Mouse (Mus musculus) embryonic facial prominence, embryonic 12.5 days (tissue): ENCODE data around the gene Pkdcc. TPM values are rescaled to one million over a fixed set of nuclear protein-coding genes. Genes with fewer than 3 reads are reported as not detected.

Experiments used
- ATAC-seq: fragments of 200-750 bp; cut with Nextera tagmentation; 2 replicates; pipeline ENCODE4 v1.8.0; 2017; ENCODE audit not compliant: insufficient number of reproducible peaks, insufficient read depth, low FRiP score, low TSS enrichment
- H3K27ac ChIP-seq: fragments of 300-500 bp; sonication (generic); 2 replicates; pipeline ENCODE4 v1.5.1; 2016; ENCODE audit warnings: mild to moderate bottlenecking
- H3K27me3 ChIP-seq: fragments of 300-500 bp; sonication (generic); 2 replicates; pipeline ENCODE4 v1.6.1; 2016; ENCODE audit warnings: mild to moderate bottlenecking, moderate library complexity
- H3K36me3 ChIP-seq: fragments of 300-500 bp; sonication (generic); 2 replicates; pipeline ENCODE4 v1.6.1; 2016; ENCODE audit warnings: mild to moderate bottlenecking
- H3K4me1 ChIP-seq: fragments of 300-500 bp; sonication (generic); 2 replicates; pipeline ENCODE4 v1.6.1; 2016
- H3K4me2 ChIP-seq: fragments of 300-500 bp; sonication (generic); replicated peaks from 2 replicates; pipeline ENCODE4 v1.6.1; 2016; ENCODE audit warnings: mild to moderate bottlenecking, moderate library complexity
- H3K4me3 ChIP-seq: fragments of 300-500 bp; sonication (generic); 2 replicates; pipeline ENCODE4 v1.5.1; 2016; ENCODE audit warnings: mild to moderate bottlenecking
- H3K9ac ChIP-seq: fragments of 300-500 bp; sonication (generic); 2 replicates; pipeline ENCODE4 v1.6.1; 2016; ENCODE audit warnings: mild to moderate bottlenecking, moderate library complexity
- H3K9me3 ChIP-seq: fragments of 300-500 bp; sonication (generic); 2 replicates; pipeline ENCODE4 v1.6.1; 2016; ENCODE audit warnings: mild to moderate bottlenecking, moderate library complexity
- WGBS: fragments of 180-500 bp; shearing (Covaris S2); methylation state at CpG from one replicate; pipeline ENCODE4 v1.1.7; 2016; 5-methylcytosine and 5-hydroxymethylcytosine counted together
- polyA plus RNA-seq: library from polyadenylated mRNA; unstranded; fragments of >200 nt; fragmentation: Nextera tagmentation; extraction: Ambion mirVana; gene quantifications from 2 replicates; pipeline ENCODE4 v1.2.1, GENCODE M21; 2016

Pkdcc gene
- 27.3 and 32.6 TPM in 2 replicates for polyA plus RNA-seq

DNA sequence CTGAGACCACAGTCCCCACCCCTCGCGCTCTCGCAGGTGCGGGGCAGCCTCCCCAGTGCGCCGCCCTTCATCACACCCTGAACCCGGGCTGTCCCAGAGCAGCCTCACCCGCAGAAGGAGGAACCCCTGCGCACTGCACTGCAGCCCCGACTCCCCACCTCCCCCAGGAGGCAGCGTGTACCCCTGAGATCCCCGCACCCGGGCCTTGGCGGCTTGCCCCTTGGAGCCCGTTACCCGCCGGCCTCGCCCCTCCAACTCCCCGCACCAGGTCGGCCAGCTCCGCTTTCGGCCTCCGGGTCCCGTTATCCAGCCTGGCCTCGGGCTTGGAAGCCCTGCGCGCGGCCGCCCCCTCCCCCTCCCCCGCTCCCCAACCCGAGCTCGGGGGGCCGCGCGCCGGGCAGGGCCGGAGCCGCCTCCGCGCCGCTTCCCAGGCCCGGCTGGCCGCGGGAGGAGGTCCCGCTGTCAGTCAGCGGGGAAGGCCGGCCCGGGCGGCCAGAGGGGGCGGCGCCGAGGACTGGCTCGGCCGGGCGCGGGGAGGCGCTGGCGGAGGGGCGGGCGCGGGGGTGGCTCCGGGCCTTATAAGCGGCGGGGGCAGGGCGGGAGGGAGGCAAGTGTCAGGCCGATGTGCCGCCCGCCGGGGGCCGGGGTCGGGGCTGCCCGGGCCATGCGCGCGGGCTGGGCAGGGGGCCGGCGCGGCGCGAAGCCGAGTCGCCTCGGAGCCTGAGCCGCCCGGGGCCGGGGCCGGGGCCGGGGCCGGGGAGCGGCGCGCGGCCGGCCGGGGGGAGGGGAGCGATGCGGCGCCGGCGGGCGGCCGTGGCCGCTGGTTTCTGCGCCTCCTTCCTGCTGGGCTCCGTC is at the start of gene Pkdcc:
TSS of gene Pkdcc (plus strand) at position 619 of the 855 bp plus-strand sequence.
- H3K4me3 ChIP-seq = peak within 1 kb of the TSS; percentile 80
- no peaks in the 10 kb centered on the region for H3K9me3 ChIP-seq
- WGBS = 1% methylated on average over 67 of the region's 105 CpGs
- ATAC-seq = peak; percentile 76
- H3K27me3 ChIP-seq = peaks cover 8% of the 10 kb centered on the region; the same call in 1 of the 2 replicates
- 0 out of 2 replicates have a peak, but pooled peaks cover 5% of the 10 kb centered on the region for H3K36me3 ChIP-seq
- H3K4me1 ChIP-seq = peaks cover 48% of the 10 kb centered on the region
- peak within 1 kb of the TSS; percentile 83 for H3K27ac ChIP-seq
- peak within 1 kb of the TSS; percentile 98 for H3K9ac ChIP-seq
- peak within 1 kb of the TSS; percentile 88 for H3K4me2 ChIP-seq

DNA sequence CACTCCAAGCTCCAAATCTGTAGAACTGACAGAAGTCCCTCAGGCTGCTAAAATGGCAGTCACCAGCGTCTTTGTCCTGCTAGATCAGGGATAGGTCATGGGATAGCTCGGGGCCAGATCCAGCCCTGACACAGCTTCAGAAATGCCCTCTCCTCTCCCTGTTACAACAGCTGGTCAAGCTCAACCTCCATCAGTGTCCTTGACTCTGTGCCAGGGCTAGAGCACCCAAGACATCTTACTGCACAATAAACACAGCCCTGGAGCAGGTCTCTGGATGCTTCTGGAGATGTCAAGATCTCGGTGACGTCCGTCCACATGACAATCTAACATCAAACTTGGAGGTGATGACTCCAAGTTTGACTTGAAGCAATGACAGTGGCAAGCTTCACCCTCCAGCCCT is 48.9 kb upstream of the Pkdcc start:
- H3K4me1 ChIP-seq = peaks cover 34% of the 10 kb centered on the region
- H3K27ac ChIP-seq = no peak overlapping the region
- H3K9ac ChIP-seq = no peak overlapping the region
- peaks cover 4% of the 10 kb centered on the region; the same call in 1 of the 2 replicates for H3K9me3 ChIP-seq
- no peaks in the 10 kb centered on the region for H3K36me3 ChIP-seq
- 69% methylated on average over 5 of the region's 5 CpGs for WGBS
- peaks cover 2% of the 10 kb centered on the region; the same call in 1 of the 2 replicates for H3K27me3 ChIP-seq
- no peak for ATAC-seq
- H3K4me3 ChIP-seq = no peak overlapping the region
- H3K4me2 ChIP-seq = no peak overlapping the region

DNA sequence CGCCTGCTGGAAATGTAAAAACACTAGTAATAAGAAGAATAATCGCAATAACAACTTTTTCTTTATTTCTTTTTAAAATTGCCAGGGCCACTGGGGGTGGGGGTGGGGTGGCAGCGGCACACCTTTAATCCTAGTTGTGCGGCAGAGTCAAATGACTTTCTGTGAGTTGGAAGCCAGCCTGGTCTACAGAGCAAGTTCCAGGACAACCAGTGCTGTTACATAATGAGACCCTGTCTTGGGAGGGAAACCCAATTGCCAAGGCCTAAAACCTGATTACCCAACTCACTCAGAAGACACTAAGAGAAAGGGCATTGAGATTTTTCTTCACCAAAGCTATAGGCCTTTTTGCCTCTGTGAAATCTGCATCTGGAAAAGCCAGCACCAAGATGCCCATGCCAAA is 38.9 kb upstream of the Pkdcc start:
- no peaks in the 10 kb centered on the region for H3K27me3 ChIP-seq
- 85% methylated on average over 4 of the region's 4 CpGs for WGBS
- H3K4me3 ChIP-seq = no peak overlapping the region
- no peak for ATAC-seq
- no peak overlapping the region for H3K4me2 ChIP-seq
- peaks cover 28% of the 10 kb centered on the region for H3K4me1 ChIP-seq
- no peaks in the 10 kb centered on the region for H3K36me3 ChIP-seq
- peaks cover 5% of the 10 kb centered on the region; the same call in 1 of the 2 replicates for H3K9me3 ChIP-seq
- no peak overlapping the region for H3K27ac ChIP-seq
- no peak overlapping the region for H3K9ac ChIP-seq

DNA sequence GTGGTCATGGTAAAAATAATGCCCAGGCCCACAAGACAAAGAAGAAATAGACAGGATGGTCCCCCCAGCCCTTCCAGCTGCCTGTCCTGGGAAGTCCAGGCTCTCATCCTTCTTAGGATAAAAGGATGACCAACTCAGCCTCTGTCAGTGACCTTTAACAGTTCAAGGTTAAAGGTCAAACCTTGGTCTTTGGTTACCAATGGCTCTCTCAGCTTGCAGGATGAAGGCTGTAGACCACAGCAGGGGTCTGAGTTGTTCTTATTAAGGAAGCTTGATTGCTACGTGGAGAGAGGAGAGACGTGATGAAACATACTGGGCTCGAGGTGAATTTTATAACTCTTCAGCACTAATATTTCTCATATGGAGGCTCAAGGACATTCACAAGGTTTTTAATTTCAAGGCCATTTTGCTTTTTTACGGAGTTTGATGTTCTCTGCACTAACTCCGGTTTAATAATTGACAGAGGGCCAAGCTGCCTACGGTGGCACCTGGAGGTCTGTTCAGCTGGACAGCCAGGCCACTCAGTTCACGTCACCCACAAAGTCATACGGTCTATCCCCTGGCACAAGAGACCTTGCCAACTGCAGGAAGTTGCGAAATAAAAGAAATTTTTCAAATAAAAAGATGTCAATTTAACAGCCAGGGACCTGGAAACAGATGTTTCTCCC is 36.5 kb upstream of the Pkdcc start:
- Histone ChIP-seq H3K9ac (no peak overlapping the region), H3K4me3 (no peak overlapping the region), H3K9me3 (no peaks in the 10 kb centered on the region), H3K27ac (peak overlapping the region; percentile 64), H3K4me2 (no peak overlapping the region), H3K27me3 (no peaks in the 10 kb centered on the region), H3K36me3 (no peaks in the 10 kb centered on the region), H3K4me1 (peaks cover 28% of the 10 kb centered on the region)
- WGBS = 28% methylated on average over 9 of the region's 9 CpGs
- no peak for ATAC-seq

DNA sequence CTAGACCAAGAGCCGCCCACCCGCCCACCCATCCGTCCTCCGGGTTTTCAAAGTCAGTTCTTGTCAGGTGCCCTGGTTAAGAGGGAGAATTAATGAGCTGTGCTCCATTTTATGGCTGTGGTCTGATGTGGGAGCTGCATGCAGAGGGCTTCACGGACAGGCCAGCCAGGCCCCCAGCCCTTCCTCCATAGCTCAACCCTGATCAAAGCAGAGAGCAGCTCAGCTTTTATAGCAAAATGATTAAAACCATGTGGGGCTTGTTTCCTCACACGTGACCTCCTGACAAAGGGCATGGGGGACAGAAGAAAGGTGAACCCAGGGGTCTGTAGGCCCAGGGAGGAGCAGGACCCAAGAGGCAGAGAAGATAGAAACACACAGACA is 36.0 kb upstream of the Pkdcc start:
- WGBS = 27% methylated on average over 6 of the region's 6 CpGs
- no peaks in the 10 kb centered on the region for H3K27me3 ChIP-seq
- H3K9ac ChIP-seq = no peak overlapping the region
- H3K36me3 ChIP-seq = no peaks in the 10 kb centered on the region
- H3K9me3 ChIP-seq = no peaks in the 10 kb centered on the region
- H3K4me2 ChIP-seq = no peak overlapping the region
- peak overlapping the region; percentile 64 for H3K27ac ChIP-seq
- 0 out of 2 replicates have a peak, but pooled peaks have one; percentile 41 for ATAC-seq
- H3K4me1 ChIP-seq = peaks cover 28% of the 10 kb centered on the region
- no peak overlapping the region for H3K4me3 ChIP-seq

DNA sequence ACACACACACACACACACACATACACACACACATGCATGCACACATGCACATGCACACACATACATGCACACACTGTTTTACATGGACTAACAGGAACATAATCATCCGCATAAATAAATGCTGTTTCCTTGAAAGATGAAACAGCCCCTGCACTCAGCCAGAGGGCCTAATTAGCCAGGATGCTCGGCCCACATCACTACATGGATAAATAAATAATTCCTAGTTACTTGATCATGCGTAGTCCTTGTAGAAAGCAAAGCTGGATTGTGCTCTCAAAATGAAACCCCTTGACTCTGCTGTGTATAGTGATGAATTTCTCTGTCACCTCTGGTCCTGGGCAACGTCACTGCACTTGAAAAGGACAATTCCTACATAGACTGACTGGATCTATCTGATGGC is 35.5 kb upstream of the Pkdcc start:
- 40% methylated on average over 4 of the region's 4 CpGs for WGBS
- Histone ChIP-seq H3K4me1 (peaks cover 28% of the 10 kb centered on the region), H3K9ac (no peak overlapping the region), H3K9me3 (no peaks in the 10 kb centered on the region), H3K4me2 (no peak overlapping the region), H3K36me3 (no peaks in the 10 kb centered on the region), H3K4me3 (no peak overlapping the region), H3K27me3 (no peaks in the 10 kb centered on the region), H3K27ac (peak overlapping the region; percentile 64)
- no peak for ATAC-seq

DNA sequence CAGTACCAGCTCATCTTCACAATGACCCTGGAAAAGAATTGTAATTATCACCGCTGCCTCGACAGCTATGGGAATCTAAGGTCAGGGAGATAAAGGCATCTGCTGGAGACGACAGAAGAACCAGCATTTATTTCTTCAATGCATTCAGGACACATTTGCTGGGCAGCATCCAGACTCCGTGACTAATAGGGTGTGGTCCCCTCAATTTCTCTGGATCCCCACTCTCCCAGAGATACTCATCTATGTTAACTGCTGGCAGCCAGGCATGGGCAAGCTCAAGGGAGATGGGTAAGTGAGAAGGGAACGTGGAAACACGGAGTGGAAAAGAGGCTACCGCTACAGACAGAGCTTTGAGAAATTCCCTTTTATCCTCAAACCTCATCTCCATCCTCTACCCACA is 34.0 kb upstream of the Pkdcc start:
- H3K4me3 ChIP-seq = no peak overlapping the region
- H3K4me2 ChIP-seq = no peak overlapping the region
- H3K36me3 ChIP-seq = no peaks in the 10 kb centered on the region
- no peaks in the 10 kb centered on the region for H3K9me3 ChIP-seq
- 72% methylated on average over 7 of the region's 7 CpGs for WGBS
- no peaks in the 10 kb centered on the region for H3K27me3 ChIP-seq
- H3K27ac ChIP-seq = no peak overlapping the region
- H3K4me1 ChIP-seq = peaks cover 28% of the 10 kb centered on the region
- ATAC-seq = no peak
- H3K9ac ChIP-seq = no peak overlapping the region

DNA sequence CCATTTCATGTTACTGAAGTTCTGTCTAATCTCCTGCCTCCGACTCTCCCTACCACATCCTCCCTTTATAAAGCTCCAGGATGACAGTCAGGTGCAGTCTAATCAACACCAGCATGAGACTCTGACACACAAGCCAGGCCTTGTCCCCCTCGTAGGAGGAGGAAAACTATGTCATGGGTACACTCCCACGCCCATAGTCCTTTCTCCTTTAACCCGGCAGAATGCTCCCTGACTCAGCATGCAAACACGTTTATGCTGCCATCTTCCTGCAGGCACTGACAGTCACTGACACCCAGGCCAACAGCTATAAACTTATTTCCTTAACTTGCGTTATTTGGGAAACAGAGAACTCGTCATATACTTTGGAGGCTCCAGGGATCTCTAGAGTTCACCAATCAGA is 33.5 kb upstream of the Pkdcc start:
- Histone ChIP-seq H3K9ac (no peak overlapping the region), H3K27me3 (no peaks in the 10 kb centered on the region), H3K4me1 (peaks cover 28% of the 10 kb centered on the region), H3K4me2 (no peak overlapping the region), H3K9me3 (no peaks in the 10 kb centered on the region), H3K27ac (no peak overlapping the region), H3K4me3 (no peak overlapping the region), H3K36me3 (no peaks in the 10 kb centered on the region)
- no peak for ATAC-seq
- 63% methylated on average over 7 of the region's 7 CpGs for WGBS

DNA sequence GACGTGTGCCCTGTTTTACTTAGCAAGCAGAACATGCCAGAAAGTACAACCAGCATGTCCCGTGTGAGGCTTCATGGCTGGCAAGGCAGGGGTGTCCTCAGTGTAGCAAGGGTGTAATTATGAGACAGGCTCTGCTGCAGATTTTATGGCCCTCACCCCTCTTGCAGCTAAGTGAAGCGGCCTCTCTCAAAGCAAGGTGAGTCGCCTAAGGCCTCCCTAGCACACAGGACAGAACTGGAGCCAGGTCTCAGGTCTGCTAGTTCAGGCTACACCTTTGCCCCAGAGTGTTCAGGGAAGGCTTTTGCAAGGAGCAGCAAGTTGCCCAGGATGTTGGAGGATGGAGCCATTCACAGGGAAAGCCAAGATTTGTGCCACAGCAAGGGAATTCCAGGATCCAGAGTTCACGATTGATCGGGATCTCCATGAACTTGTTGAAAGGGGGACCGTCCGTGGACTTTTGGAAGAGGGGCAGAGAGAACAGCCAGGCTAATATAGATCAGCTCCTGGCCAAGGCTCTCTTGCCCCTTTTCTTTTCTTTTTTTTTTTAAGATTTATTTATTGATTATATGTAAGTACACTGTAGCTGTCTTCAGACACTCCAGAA is 32.9 kb upstream of the Pkdcc start:
- WGBS = 77% methylated on average over 8 of the region's 8 CpGs
- Histone ChIP-seq H3K4me2 (no peak overlapping the region), H3K27me3 (no peaks in the 10 kb centered on the region), H3K27ac (no peak overlapping the region), H3K9ac (no peak overlapping the region), H3K36me3 (no peaks in the 10 kb centered on the region), H3K9me3 (no peaks in the 10 kb centered on the region), H3K4me1 (peaks cover 28% of the 10 kb centered on the region), H3K4me3 (no peak overlapping the region)
- ATAC-seq = no peak

DNA sequence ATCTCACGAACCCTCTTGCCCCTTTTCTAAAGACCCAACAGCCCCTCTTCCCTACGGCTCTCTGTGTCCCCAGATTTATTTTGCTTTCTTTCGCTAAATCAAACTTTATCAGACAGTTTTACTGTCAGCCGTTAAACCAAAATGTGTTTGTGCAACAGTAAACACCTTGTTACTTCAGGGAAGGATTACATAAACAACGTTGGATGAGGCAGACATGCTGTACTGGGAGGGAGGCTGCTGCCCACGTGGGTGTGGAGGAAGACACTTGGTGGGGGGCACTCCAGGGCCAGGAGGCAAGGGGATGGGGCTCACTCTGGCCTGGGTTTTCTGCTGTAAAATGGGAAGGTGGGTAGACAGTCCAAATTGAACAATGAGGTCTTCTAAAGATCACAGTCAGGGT is 32.3 kb upstream of the Pkdcc start:
- H3K4me2 ChIP-seq = no peak overlapping the region
- no peak overlapping the region for H3K9ac ChIP-seq
- WGBS = 74% methylated on average over 6 of the region's 6 CpGs
- no peaks in the 10 kb centered on the region for H3K36me3 ChIP-seq
- no peak overlapping the region for H3K4me3 ChIP-seq
- H3K27ac ChIP-seq = no peak overlapping the region
- no peak for ATAC-seq
- H3K27me3 ChIP-seq = no peaks in the 10 kb centered on the region
- H3K4me1 ChIP-seq = peaks cover 30% of the 10 kb centered on the region
- no peaks in the 10 kb centered on the region for H3K9me3 ChIP-seq

DNA sequence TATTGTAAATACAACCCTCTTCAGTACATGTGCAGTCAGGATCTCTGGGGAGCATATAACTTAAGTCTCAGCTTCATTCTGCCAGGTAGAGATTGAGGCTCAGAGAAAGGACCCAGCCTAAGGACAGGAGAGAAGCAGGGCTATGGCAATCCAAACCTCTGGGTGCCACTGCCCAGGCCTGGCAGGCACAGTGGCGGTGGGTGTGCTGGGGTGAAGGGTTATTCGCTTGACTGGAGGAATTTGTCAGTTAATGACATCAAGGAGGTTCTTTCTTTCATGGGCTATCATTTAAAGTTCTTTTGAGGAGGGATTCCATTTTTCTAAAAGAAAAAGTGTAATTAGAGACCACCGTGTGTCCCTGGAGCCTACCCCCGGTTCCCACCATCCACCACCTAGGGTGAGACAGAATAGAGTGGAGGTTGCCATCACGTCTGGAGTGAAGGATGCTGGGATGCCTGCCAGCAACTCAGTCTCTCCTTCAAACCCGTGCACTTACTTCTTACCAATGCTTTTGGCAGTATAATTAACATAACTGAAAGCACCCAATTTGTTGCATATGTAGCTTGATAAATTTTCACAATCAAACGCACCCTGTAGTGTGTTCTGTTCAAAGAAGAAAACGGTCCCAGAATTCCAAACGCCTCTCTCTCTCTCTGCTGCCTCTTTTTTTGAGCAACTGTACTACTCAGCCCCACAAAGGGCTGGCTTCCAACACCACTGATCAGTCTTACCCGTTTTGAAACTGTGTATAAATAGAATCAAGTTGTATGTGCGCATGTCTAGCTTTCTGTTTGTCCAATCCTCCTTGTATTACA is 27.1 kb upstream of the Pkdcc start:
- no peaks in the 10 kb centered on the region for H3K9me3 ChIP-seq
- WGBS = 48% methylated on average over 11 of the region's 11 CpGs
- no peak; the same call in 1 of the 2 replicates for ATAC-seq
- H3K27ac ChIP-seq = no peak overlapping the region
- no peaks in the 10 kb centered on the region for H3K36me3 ChIP-seq
- H3K4me1 ChIP-seq = peaks cover 16% of the 10 kb centered on the region; the same call in 1 of the 2 replicates
- H3K4me2 ChIP-seq = no peak overlapping the region
- no peak overlapping the region for H3K4me3 ChIP-seq
- no peak overlapping the region for H3K9ac ChIP-seq
- H3K27me3 ChIP-seq = no peaks in the 10 kb centered on the region
